Mouse (Mus musculus): ENCODE measurements around the gene Trpc6. TPM values are rescaled to one million over a fixed set of nuclear protein-coding genes. Genes with fewer than 3 reads are reported as not detected.

Gene Trpc6
- total and polyA plus RNA-seq, 3 experiments, result not detected

DNA sequence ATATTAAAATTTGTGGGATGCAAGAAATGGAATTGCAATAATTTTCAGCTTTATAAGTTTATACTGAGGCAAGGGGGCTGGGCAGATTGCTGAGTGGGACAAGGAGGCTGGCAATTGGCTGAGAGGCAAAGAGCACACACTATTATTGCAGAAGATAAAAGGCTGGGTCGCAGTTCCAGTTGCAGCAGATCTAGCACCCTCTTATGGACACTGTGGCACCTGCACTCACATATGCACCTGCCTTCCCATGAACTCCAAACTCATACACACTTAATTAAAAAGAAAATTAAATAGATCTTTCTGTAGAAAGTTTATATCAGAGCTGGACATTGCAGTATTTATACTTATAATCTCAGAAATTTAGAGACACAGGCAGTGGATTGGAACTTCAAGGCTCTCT lies 175.1 kb downstream of the Trpc6 start:
- H3K36me3 ChIP-seq (replicated peaks), result no peaks in the 10 kb centered on the region
- DNase-seq (ENCODE audit: low spot score), result no peak
- H3K4me1 ChIP-seq (ENCODE audit: insufficient read depth, low read depth, low read length), result no peaks in the 10 kb centered on the region
- TF ChIP-seq POLR2AphosphoS5 (IDR thresholded peaks at IDR 0.05; ENCODE audit: insufficient replicate concordance, low read depth, low read length) (no peak), GATA2 (IDR thresholded peaks at IDR 0.05; ENCODE audit: borderline replicate concordance, low read depth, low read length) (no peak), CTCF (IDR thresholded peaks at IDR 0.05; ENCODE audit: low read depth, low read length) (no peak), GATA1 (IDR thresholded peaks at IDR 0.05; ENCODE audit: borderline replicate concordance, low read length) (no peak), TAL1 (conservative IDR thresholded peaks at IDR 0.05; ENCODE audit: low read depth, low read length) (no peak)
- H3K27me3 ChIP-seq (ENCODE audit: insufficient read depth, low read length), result no peaks in the 10 kb centered on the region
- no peaks in the 10 kb centered on the region for H3K9me3 ChIP-seq (replicated peaks)
- no peak overlapping the region for H3K4me3 ChIP-seq (ENCODE audit: low read depth, low read length)
- no peak for ATAC-seq (ENCODE audit: extremely low read depth, insufficient number of reproducible peaks, low FRiP score, poor library complexity, severe bottlenecking)

GRCm38 (mm10) chr9:8729056-8729455 lies 185.1 kb downstream of the Trpc6 start:
- DNase-seq (ENCODE audit: low spot score), result no peak
- no peaks in the 10 kb centered on the region for H3K36me3 ChIP-seq (replicated peaks)
- no peaks in the 10 kb centered on the region for H3K4me1 ChIP-seq (ENCODE audit: insufficient read depth, low read depth, low read length)
- no peaks in the 10 kb centered on the region for H3K27me3 ChIP-seq (ENCODE audit: insufficient read depth, low read length)
- H3K9me3 ChIP-seq (replicated peaks), result no peaks in the 10 kb centered on the region
- TF ChIP-seq GATA2 (IDR thresholded peaks at IDR 0.05; ENCODE audit: borderline replicate concordance, low read depth, low read length) (no peak), POLR2AphosphoS5 (IDR thresholded peaks at IDR 0.05; ENCODE audit: insufficient replicate concordance, low read depth, low read length) (no peak), GATA1 (IDR thresholded peaks at IDR 0.05; ENCODE audit: borderline replicate concordance, low read length) (no peak), CTCF (IDR thresholded peaks at IDR 0.05; ENCODE audit: low read depth, low read length) (no peak), TAL1 (conservative IDR thresholded peaks at IDR 0.05; ENCODE audit: low read depth, low read length) (no peak)
- no peak overlapping the region for H3K4me3 ChIP-seq (ENCODE audit: low read depth, low read length)
- no peak for ATAC-seq (ENCODE audit: extremely low read depth, insufficient number of reproducible peaks, low FRiP score, poor library complexity, severe bottlenecking)
